Mouse (Mus musculus) bone marrow, adult 2 months (tissue): ENCODE measurements around the gene Eno3.

Source experiments
- CTCF ChIP-seq: fragments of 200-500 bp; IDR thresholded peaks from 2 replicates; pipeline ENCODE4 v1.5.1; 2011; ENCODE audit warnings: low read length, control low read depth; ENCODE audit not compliant: control insufficient read depth, insufficient read depth
- POLR2A ChIP-seq: fragments of 200-500 bp; IDR thresholded peaks from 2 replicates; pipeline ENCODE4 v1.6.1; 2011; ENCODE audit warnings: low read depth, mild to moderate bottlenecking, control low read depth, low read length, borderline replicate concordance; ENCODE audit not compliant: control insufficient read depth

- TF ChIP-seq CTCF (no peak), POLR2A (no peak)
These were observed 10.5 kb downstream of the Eno3 start for GRCm38 (mm10) chr11:70667271-70668150.
